Mouse (Mus musculus) urinary bladder, postnatal 36 days (tissue): ENCODE results near the gene Hoxd9.

Experiments used
- DNase-seq, 2 experiments: peaks; one replicate each; pipeline ENCODE4 v3.0.0; 2022; ENCODE audit warnings: low spot score in 2 of 2, mixed read lengths in 1 of 2

Gene Hoxd9

GRCm38 (mm10) chr2:74696442-74697335 lies 838 bp upstream of the Hoxd9 start:
- DNase-seq, result no peak

DNA sequence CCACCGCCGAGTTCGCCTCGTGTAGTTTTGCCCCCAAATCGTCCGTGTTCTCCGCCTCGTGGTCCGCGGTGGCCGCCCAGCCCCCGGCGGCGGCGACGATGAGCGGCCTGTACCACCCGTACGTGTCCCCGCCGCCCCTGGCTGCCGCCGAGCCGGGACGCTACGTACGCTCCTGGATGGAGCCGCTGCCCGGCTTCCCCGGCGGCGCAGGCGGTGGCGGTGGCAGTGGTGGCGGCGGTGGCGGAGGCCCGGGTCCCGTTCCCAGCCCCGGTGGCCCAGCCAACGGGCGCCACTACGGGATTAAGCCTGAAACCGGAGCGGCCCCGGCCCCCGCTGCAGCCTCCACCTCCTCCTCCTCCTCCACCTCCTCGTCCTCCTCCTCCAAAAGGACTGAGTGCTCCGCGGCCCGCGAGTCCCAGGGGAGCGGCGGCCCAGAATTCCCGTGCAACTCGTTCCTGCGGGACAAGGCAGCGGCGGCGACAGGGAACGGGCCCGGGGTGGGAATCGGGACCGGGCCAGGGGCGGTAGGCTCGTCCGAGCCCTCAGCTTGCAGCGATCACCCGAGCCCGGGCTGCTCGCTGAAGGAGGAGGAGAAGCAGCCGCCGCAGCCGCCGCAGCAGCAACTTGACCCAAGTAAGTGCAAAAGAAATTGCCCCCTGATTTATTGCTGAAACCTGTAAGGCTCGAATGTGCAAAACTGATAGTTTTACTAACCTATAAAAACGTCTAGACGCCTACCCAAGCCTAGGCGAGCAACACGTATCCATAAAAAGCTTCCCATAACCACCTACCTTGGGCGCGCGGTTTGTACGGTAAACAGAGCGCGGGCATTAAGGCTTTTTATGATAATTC lies 900 bp downstream of the Hoxd9 start:
- DNase-seq, result peak in 1 of 2 experiments; percentile 46

GRCm38 (mm10) chr2:74699053-74699430 lies 1.5 kb downstream of the Hoxd9 start:
- DNase-seq, result no peak

DNA sequence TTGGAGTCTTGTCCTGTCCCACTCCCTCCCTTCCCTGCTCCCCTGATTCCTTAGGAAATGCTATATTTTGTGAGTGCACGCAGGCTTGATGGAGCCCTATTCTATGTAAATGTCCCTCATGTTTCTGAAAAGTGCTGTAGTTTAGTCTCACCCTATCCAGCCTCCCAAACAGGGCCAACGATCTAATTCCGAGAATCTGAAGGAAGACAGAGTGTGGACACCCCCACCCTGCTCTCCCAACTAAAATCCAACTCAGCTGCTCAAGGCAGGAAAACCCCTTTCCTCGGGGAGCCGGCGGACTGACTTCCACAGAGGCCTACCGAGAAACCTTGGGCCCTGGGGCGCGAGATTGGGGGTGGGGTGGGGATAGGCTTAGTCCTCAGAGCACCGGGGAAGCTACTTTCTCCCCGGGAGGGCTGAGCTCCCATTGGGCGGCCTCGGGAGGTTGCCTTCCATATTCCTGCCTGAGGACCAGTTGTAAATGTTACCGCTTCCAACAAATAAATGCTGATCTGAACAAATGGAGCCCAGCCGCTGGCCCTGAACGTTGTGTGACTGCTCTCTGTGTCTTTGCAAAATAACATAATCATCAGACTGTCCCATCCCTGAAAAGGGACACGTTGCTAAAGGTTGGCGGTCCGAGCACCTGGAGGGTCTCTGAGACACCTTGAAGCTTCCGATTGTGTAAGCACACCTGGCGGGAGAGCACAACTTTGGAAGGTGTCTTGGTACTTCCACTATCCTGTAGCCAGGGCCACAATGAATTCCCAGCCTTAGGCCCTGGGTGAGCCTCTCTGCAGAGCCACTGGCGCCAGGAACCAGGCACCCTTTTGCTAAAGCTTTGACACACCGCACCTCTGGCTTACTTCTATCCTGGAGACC lies 2.4 kb downstream of the Hoxd9 start:
- DNase-seq, result no peak

DNA sequence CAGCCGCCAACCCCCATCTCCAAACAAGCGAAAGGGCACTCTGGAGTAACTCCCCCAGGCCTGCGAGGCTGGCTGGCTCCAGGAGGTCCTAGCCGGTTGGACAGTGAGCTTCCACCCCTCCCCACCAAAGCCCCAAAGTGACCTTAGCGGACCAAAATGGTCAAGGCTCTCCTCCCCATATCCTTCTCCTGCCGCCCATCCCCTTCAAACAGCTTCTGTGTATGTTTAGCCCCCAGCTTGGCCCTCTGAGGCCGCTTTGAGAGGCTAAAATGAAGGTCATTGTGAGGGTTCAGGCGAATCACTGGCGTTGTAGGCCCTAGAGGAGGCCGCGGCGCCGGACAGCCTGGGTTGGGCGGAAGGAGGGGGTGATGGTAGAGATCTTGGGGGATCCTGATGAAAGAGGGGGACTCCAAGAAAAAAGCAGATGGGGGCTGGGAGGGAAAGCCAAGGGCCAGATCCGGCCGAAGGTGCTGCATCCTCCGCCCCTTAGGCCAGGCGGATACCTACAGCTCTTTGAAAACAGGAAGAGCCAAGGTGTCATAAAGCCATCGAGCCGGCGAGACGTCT lies 3.1 kb downstream of the Hoxd9 start:
- DNase-seq, result no peak

DNA sequence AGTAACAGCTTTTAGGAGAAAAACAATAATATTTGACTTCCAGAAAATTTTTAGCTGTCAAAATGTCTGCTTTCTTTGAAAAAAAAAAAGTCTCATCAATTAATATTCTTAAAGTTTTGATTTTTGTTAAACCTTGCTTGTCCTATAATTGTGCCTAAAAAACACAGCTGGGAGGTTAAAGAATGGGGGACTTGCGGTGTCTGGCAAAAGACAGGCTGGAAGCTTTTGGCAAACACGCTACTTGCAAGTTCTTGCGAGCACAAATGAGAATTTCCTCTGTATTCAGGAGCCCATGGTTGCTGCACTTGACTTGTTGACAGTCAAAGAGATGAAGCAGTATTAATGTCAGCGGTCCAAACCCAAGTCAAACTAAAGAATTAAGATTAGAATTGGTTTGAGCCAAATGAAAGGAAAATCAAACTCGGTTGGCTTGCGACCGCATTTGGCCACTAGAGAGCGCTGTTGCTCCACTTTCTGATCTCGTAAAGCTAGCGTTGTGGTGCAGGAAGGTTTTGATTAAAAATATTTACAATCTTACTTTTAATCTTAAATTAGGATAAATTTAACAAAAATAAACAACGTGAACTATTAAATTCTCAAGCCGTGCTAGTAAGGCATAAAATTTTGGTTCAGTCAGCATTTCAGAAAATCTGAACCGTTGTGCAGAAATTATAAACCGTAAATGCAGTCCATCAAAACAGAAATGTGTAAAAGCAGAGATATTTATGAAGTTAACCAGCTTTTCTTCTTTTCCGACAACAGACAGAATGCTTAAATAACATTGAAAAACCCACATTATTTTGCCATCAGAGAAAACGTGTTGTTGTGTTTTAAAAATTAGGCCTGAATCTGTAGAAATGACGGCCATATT lies 4.7 kb downstream of the Hoxd9 start:
- peak; percentile 74 to 83 for DNase-seq

DNA sequence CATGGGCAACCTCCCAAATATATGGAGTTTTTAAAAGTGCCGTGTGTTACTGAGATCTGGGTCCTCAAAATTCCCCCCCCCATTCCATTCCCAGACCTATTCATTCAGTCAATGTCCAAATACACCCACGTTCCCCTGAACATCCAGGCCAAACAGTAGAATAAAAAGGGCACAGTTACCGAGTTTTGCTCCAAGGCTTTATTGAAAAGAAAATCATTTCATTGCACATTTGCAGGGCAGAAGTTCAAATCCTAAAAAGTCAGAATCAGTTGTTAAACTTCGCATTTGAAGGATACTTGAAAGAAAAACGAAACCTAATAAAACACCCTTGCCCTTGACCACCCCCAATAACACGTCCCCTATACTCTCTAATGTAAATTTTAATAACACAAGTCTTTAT lies 5.3 kb downstream of the Hoxd9 start:
- DNase-seq, result no peak

DNA sequence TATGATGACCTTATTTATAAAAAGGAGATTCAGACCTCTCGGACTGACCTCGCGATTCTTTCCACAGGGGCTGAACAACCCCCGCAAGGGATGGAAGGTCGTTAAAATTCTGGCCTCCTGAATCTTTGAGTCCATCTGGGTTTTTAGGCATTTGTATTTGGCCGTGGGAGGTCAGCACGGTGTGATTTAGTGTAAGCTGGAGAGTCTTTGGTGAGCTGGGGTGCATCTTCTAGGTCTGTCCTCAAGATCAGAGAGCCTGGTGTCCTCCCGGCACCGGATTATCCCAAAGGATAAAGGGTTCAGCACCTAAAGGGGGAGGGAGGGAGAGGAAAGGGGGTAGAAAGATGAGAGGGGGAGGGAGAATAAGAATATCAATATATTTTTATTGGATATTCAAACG lies 5.8 kb downstream of the Hoxd9 start:
- DNase-seq, result no peak

- DNase-seq, result no peak
Measured at GRCm38 (mm10) chr2:74703720-74704392, 6.3 kb downstream of the Hoxd9 start.

GRCm38 (mm10) chr2:74704393-74704998 lies 7.0 kb downstream of the Hoxd9 start, which contains the start of gene Hoxd8:
Gene Hoxd8 (plus strand): TSS chr2:74704615.
- peak; percentile 77 to 78 for DNase-seq

DNA sequence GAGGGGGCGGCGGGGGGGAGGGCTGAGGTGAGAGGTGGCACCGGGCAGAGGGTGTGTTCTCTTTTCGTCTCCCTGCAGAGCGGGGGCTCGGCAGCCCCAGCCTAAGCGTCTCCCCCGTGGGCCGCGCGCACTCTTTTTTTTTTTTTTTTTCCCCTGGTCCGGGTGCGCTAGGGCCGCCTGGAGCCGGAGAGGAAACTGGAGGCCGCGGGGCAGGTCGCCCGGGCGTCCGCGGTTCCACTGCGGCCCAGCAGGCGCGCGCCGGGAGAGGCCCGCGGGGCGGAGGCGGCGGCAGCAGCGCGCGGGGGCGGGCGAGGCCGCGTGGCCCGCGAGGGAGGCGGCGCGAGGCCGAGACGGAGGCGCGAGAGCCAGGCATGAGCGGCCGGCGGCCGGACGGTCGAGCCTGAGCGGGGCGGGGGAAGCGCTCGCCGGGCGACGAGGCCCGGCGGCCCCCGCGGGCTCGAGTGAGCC lies 7.5 kb downstream of the Hoxd9 start:
- DNase-seq, result no peak

DNA sequence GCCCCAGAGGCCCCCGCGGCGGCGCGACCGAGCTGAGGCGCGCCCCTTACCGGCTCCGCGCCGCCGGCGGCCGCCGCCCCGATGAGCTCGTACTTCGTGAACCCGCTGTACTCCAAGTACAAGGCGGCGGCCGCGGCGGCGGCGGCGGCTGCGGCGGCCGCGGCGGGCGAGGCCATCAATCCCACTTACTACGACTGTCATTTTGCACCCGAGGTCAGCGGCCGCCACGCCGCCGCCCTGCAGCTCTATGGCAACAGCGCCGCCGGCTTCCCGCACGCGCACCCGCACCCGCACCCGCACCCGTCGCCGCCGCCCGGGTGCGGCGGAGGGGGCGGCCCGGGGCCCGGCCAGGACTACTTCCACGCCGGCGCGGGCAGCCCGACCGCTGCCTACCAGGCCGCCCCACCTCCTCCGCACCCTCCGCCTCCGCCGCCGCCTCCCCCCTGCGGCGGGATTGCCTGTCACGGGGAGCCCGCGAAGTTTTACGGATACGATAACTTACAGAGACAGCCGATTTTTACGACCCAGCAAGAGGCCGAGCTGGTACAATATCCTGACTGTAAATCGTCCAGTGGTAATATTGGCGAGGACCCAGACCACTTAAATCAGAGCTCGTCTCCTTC lies 8.1 kb downstream of the Hoxd9 start:
- peak; percentile 67 to 68 for DNase-seq

- no peak for DNase-seq
Measured at GRCm38 (mm10) chr2:74706393-74706960, 8.9 kb downstream of the Hoxd9 start.

DNA sequence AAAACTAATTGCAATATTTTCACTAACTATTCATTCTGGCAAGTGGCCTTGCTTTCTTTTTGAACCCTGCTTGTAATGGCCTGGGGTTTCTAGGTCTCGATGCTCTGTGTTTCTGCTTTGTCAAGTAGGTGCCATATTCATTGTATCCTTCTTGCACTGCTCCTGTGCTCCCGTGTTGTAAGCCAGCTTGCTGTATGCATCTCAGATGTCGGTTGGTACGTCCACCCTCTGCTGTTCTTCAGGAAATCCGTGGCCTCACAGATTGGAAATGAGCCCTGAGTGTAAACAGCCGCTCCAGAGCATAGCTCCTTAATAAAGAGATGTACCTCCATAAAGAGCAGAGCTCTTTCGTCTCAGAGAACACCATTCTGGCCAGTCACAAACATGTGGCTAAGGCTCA lies 10.1 kb downstream of the Hoxd9 start:
- no peak for DNase-seq

DNA sequence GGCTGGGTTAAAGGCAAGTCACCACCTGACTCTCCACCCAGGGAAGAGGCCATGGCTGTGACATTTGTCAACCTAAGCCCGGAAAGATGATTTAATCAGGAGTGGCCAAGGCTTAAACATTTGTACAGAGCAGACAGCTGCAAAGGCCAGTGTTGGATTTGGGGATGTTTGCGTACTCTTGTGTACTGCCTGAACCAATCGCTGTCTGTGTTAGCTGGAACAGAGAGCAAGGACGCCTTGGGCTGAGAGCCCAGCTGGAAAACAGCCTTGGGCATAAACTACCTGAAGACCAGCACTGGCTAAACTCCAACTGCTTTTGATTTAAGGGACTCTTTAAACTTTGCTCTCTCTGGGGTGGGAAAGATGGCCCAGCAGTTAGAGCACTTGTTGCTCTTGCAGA lies 11.1 kb downstream of the Hoxd9 start:
- DNase-seq, result no peak

DNA sequence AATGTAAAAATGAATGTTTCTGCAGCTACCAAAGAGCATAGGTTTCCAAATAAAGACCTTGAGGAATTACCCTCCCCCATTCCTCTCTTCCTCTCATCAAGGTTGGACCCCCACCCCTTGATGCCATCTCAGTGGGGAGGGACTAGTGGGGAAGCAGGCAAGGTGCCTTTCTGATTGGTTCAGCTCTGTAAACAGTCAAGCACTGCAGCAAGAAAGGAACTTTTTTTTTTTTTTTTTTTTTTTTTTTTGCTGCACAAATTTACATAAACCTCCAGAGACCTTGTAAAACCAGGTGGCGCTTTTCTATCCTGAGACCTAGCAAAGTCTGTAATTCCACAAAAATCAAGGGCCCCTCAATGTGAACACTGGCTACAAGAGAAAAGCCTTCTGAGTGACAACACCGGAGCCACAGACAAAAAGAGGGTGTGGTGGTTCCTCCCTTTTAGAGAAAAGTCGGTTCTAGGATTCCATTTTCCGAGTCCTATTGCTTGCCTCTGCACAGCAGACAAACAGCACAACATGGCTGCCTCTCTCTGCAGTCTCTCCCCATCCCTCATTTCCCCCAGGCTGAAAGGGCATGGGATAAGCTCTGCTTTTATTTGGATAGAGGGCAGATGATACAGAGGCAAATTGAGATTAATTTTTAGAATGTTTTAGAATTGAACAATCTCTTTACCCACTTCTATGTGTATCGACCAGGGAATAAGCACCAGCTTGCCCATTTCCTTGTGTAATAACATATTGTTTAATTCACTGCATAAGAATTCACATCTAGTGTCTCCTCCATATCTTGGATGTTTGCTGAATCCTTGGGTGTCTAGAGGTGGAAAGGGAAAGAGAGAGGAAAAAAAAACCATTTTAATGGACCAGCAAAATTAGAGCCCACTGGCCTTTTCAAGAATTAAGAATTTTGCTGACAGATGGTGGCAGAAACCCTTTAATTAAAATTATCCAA lies 12.2 kb downstream of the Hoxd9 start:
- DNase-seq, result no peak

DNA sequence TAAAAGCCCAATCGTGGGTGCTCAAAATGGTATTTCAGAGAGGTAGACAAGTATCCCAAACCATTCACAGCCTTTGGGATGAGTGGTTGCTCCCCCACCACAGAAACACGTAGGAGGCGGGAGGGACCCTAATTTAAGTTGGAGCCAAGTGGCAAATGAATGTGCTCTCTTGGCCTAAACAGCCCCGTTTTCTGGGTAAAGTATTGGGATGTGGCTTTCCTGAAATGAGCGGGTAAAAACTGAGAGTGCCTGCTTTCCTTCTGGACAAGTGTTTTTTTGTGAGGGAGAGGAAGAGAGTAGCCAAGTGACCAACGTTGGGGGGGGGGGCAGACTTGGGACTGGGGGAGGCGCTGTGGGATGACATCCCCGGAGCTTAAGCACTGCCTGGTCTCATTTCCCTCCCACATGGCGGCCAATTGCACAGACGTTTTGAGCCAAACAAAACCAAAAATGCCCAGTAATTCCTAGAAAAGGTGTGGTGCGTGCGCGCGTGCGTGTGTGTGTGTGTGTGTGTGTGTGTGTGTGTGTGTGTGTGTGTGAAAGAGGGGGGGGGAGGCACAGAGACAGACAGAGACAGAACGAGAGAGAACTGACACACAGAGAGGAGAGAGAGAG lies 13.5 kb downstream of the Hoxd9 start:
- DNase-seq, result no peak
